Mouse (Mus musculus): ENCODE data around the gene Abca4. TPM values are rescaled to one million over a fixed set of nuclear protein-coding genes. Genes with fewer than 3 reads are reported as not detected.

The Abca4 gene
- polyA plus RNA-seq, 1 experiment from 2014 or later: 0.97 TPM

- WGBS: 96% methylated on average over 8 of the region's 8 CpGs
- no peaks in the 10 kb centered on the region for H3K9me3 ChIP-seq (replicated peaks)
- no peak overlapping the region for H3K9ac ChIP-seq (replicated peaks)
- ATAC-seq (ENCODE audit: low FRiP score): no peak
- no peak overlapping the region for H3K27ac ChIP-seq (replicated peaks)
- H3K36me3 ChIP-seq: no peaks in the 10 kb centered on the region
- H3K27me3 ChIP-seq (replicated peaks): no peaks in the 10 kb centered on the region
- H3K4me2 ChIP-seq: no peak overlapping the region
- H3K4me1 ChIP-seq: no peaks in the 10 kb centered on the region
- H3K4me3 ChIP-seq (replicated peaks): no peak overlapping the region
These were observed 16.5 kb upstream of the Abca4 start for GRCm38 (mm10) chr3:122027776-122028175.

- no peaks in the 10 kb centered on the region for H3K36me3 ChIP-seq
- WGBS: 36% methylated on average over 9 of the region's 9 CpGs
- H3K9ac ChIP-seq (replicated peaks): no peak overlapping the region
- no peak overlapping the region for H3K4me2 ChIP-seq
- H3K4me1 ChIP-seq: peaks cover 5% of the 10 kb centered on the region; the same call in 1 of the 2 replicates
- no peaks in the 10 kb centered on the region for H3K27me3 ChIP-seq (replicated peaks)
- no peaks in the 10 kb centered on the region for H3K9me3 ChIP-seq (replicated peaks)
- H3K4me3 ChIP-seq (replicated peaks): no peak overlapping the region
- no peak for ATAC-seq (ENCODE audit: low FRiP score)
- no peak overlapping the region for H3K27ac ChIP-seq (replicated peaks)
These were observed 10.9 kb upstream of the Abca4 start for GRCm38 (mm10) chr3:122033248-122033837.

- H3K4me2 ChIP-seq: no peak overlapping the region
- no peaks in the 10 kb centered on the region for H3K9me3 ChIP-seq (replicated peaks)
- H3K4me1 ChIP-seq: peaks cover 5% of the 10 kb centered on the region; the same call in 1 of the 2 replicates
- H3K4me3 ChIP-seq (replicated peaks): no peak overlapping the region
- no peak for ATAC-seq (ENCODE audit: low FRiP score)
- H3K36me3 ChIP-seq: no peaks in the 10 kb centered on the region
- no peaks in the 10 kb centered on the region for H3K27me3 ChIP-seq (replicated peaks)
- 91% methylated on average over 5 of the region's 5 CpGs for WGBS
- no peak overlapping the region for H3K27ac ChIP-seq (replicated peaks)
- H3K9ac ChIP-seq (replicated peaks): no peak overlapping the region
These were observed 10.0 kb upstream of the Abca4 start for GRCm38 (mm10) chr3:122034240-122034639.

GRCm38 (mm10) chr3:122035092-122035491 is 9.2 kb upstream of the Abca4 start:
- no peak overlapping the region for H3K27ac ChIP-seq (replicated peaks)
- H3K4me3 ChIP-seq (replicated peaks): no peak overlapping the region
- peaks cover 5% of the 10 kb centered on the region; the same call in 1 of the 2 replicates for H3K4me1 ChIP-seq
- H3K4me2 ChIP-seq: no peak overlapping the region
- ATAC-seq (ENCODE audit: low FRiP score): no peak
- H3K27me3 ChIP-seq (replicated peaks): no peaks in the 10 kb centered on the region
- H3K36me3 ChIP-seq: no peaks in the 10 kb centered on the region
- 22% methylated on average over 3 of the region's 3 CpGs for WGBS
- H3K9ac ChIP-seq (replicated peaks): no peak overlapping the region
- no peaks in the 10 kb centered on the region for H3K9me3 ChIP-seq (replicated peaks)

- no peak overlapping the region for H3K4me2 ChIP-seq
- 73% methylated on average over 6 of the region's 6 CpGs for WGBS
- H3K27me3 ChIP-seq (replicated peaks): peaks cover 22% of the 10 kb centered on the region
- no peaks in the 10 kb centered on the region for H3K36me3 ChIP-seq
- no peak overlapping the region for H3K9ac ChIP-seq (replicated peaks)
- no peaks in the 10 kb centered on the region for H3K9me3 ChIP-seq (replicated peaks)
- H3K27ac ChIP-seq (replicated peaks): no peak overlapping the region
- peaks cover 21% of the 10 kb centered on the region for H3K4me1 ChIP-seq
- no peak for ATAC-seq (ENCODE audit: low FRiP score)
- no peak overlapping the region for H3K4me3 ChIP-seq (replicated peaks)
These were observed 3.7 kb upstream of the Abca4 start for GRCm38 (mm10) chr3:122040522-122040921.

GRCm38 (mm10) chr3:122043102-122043501 is 1.1 kb upstream of the Abca4 start:
- H3K27me3 ChIP-seq (replicated peaks): peaks cover 22% of the 10 kb centered on the region
- peak overlapping the region; percentile 41 for H3K4me2 ChIP-seq
- 26% methylated on average over 8 of the region's 8 CpGs for WGBS
- H3K9ac ChIP-seq (replicated peaks): no peak overlapping the region
- no peaks in the 10 kb centered on the region for H3K36me3 ChIP-seq
- H3K4me3 ChIP-seq (replicated peaks): no peak overlapping the region
- H3K4me1 ChIP-seq: peaks cover 47% of the 10 kb centered on the region
- no peaks in the 10 kb centered on the region for H3K9me3 ChIP-seq (replicated peaks)
- no peak for ATAC-seq (ENCODE audit: low FRiP score)
- H3K27ac ChIP-seq (replicated peaks): no peak overlapping the region

- Histone ChIP-seq H3K4me2 (peak overlapping the region; percentile 19), H3K9me3 (replicated peaks) (no peaks in the 10 kb centered on the region), H3K27me3 (replicated peaks) (peaks cover 22% of the 10 kb centered on the region), H3K36me3 (no peaks in the 10 kb centered on the region), H3K27ac (replicated peaks) (no peak overlapping the region), H3K4me3 (replicated peaks) (no peak overlapping the region), H3K4me1 (peaks cover 56% of the 10 kb centered on the region), H3K9ac (replicated peaks) (no peak overlapping the region)
- ATAC-seq (ENCODE audit: low FRiP score): no peak
- 5% methylated on average over 10 of the region's 10 CpGs for WGBS
These were observed 2.0 kb downstream of the Abca4 start for GRCm38 (mm10) chr3:122046187-122046620.

- Histone ChIP-seq H3K9ac (replicated peaks) (no peak overlapping the region), H3K27me3 (replicated peaks) (peaks cover 20% of the 10 kb centered on the region), H3K27ac (replicated peaks) (no peak overlapping the region), H3K36me3 (no peaks in the 10 kb centered on the region), H3K9me3 (replicated peaks) (no peaks in the 10 kb centered on the region), H3K4me1 (peaks cover 56% of the 10 kb centered on the region), H3K4me3 (replicated peaks) (no peak overlapping the region), H3K4me2 (no peak overlapping the region)
- 32% methylated on average over 7 of the region's 7 CpGs for WGBS
- ATAC-seq (ENCODE audit: low FRiP score): 0 out of 2 replicates have a peak, but pooled peaks have one; percentile 9
These were observed 3.2 kb downstream of the Abca4 start for GRCm38 (mm10) chr3:122047402-122047801.

GRCm38 (mm10) chr3:122047921-122048861 is 3.9 kb downstream of the Abca4 start:
- Histone ChIP-seq H3K4me1 (peaks cover 52% of the 10 kb centered on the region), H3K9ac (replicated peaks) (no peak overlapping the region), H3K27ac (replicated peaks) (no peak overlapping the region), H3K4me3 (replicated peaks) (no peak overlapping the region), H3K4me2 (peak overlapping the region; percentile 20), H3K27me3 (replicated peaks) (peaks cover 12% of the 10 kb centered on the region), H3K9me3 (replicated peaks) (no peaks in the 10 kb centered on the region), H3K36me3 (no peaks in the 10 kb centered on the region)
- WGBS: 19% methylated on average over 17 of the region's 17 CpGs
- peak; percentile 65 for ATAC-seq (ENCODE audit: low FRiP score)

GRCm38 (mm10) chr3:122049158-122049557 is 4.9 kb downstream of the Abca4 start:
- 42% methylated on average over 6 of the region's 6 CpGs for WGBS
- H3K27ac ChIP-seq (replicated peaks): no peak overlapping the region
- no peak for ATAC-seq (ENCODE audit: low FRiP score)

GRCm38 (mm10) chr3:122058439-122059198 is 14.4 kb downstream of the Abca4 start:
- H3K9me3 ChIP-seq (replicated peaks): no peaks in the 10 kb centered on the region
- H3K27me3 ChIP-seq (replicated peaks): no peaks in the 10 kb centered on the region
- 74% methylated on average over 9 of the region's 9 CpGs for WGBS
- no peak overlapping the region for H3K9ac ChIP-seq (replicated peaks)
- no peaks in the 10 kb centered on the region for H3K36me3 ChIP-seq
- no peak overlapping the region for H3K4me3 ChIP-seq (replicated peaks)
- no peak overlapping the region for H3K4me2 ChIP-seq
- H3K4me1 ChIP-seq: no peaks in the 10 kb centered on the region
- ATAC-seq (ENCODE audit: low FRiP score): no peak
- H3K27ac ChIP-seq (replicated peaks): no peak overlapping the region

More at GRCm38 (mm10) chr3:122049158-122049557, 4.9 kb downstream of the Abca4 start:
- Histone ChIP-seq H3K36me3 (no peaks in the 10 kb centered on the region), H3K9me3 (replicated peaks) (no peaks in the 10 kb centered on the region), H3K9ac (replicated peaks) (no peak overlapping the region), H3K4me3 (replicated peaks) (no peak overlapping the region), H3K4me2 (no peak overlapping the region), H3K4me1 (peaks cover 42% of the 10 kb centered on the region), H3K27me3 (replicated peaks) (peaks cover 10% of the 10 kb centered on the region)

All from neural tube, embryonic 15.5 days (tissue).